8 mouse cellular contexts compared by ENCODE assay signal in genomic region chr1:192752659-192753601, GRCm38 (mm10). TPM values are rescaled to one million over a fixed set of nuclear protein-coding genes. Genes with fewer than 3 reads are reported as not detected.
DNase-seq lines count a peak whose midpoint lies in the region; ATAC-seq and TF ChIP-seq lines count a peak whose summit lies in the region.

No protein-coding gene starts in this region.

- TF ChIP-seq CTCF in cerebellum, adult 2 months (IDR thresholded peaks at IDR 0.05; ENCODE audit: borderline replicate concordance, insufficient read depth, low read depth, low read length), result no peak

- H3K4me2 ChIP-seq in limb, embryonic 12.5 days, result peak overlapping the region; percentile 28
- no peak overlapping the region for H3K4me2 ChIP-seq in midbrain, embryonic 16.5 days (ENCODE audit: low read length)

- no peaks in the 10 kb centered on the region for H3K27me3 ChIP-seq in limb, embryonic 12.5 days
- no peaks in the 10 kb centered on the region for H3K27me3 ChIP-seq in midbrain, embryonic 16.5 days (ENCODE audit: control insufficient read depth, insufficient read depth, low read depth, low read length)
- no peaks in the 10 kb centered on the region for H3K27me3 ChIP-seq in cerebellum, adult 2 months (ENCODE audit: control insufficient read depth, insufficient read depth, low read length)

- H3K9me3 ChIP-seq in limb, embryonic 12.5 days, result no peaks in the 10 kb centered on the region
- no peaks in the 10 kb centered on the region for H3K9me3 ChIP-seq in midbrain, embryonic 16.5 days (replicated peaks; ENCODE audit: control insufficient read depth, low read length, poor library complexity, severe bottlenecking)

- DNase-seq in CD4-positive helper T cell, adult 2 months (ENCODE audit: low read depth, low spot score), result peak; percentile 15
- peak; percentile 83 to 96 for DNase-seq in adrenal gland, adult (ENCODE audit: inconsistent age in 2 of 2, low spot score in 1 of 2)
- peak; percentile 32 to 41 for DNase-seq in heart, postnatal 10 days
- DNase-seq in layer of hippocampus, postnatal 10 days (ENCODE audit: low spot score in 2 of 2), result no peak
- DNase-seq in cerebellum, adult 11 months, result no peak
- no peak for DNase-seq in cerebellum, adult 2 months

- no peak for TF ChIP-seq POLR2A in cerebellum, adult 2 months (IDR thresholded peaks at IDR 0.05; ENCODE audit: borderline replicate concordance, insufficient read depth, low read length)

- H3K27ac ChIP-seq in limb, embryonic 12.5 days, result peak overlapping the region; percentile 68
- H3K27ac ChIP-seq in midbrain, embryonic 16.5 days (ENCODE audit: low read length), result no peak overlapping the region
- H3K27ac ChIP-seq in cerebellum, adult 2 months (ENCODE audit: insufficient read depth, low read length), result no peak overlapping the region

- WGBS in limb, embryonic 12.5 days, result 24% methylated on average over 8 of the region's 8 CpGs
- 28% methylated on average over 8 of the region's 8 CpGs for WGBS in midbrain, embryonic 16.5 days
- WGBS in cerebellum, adult 2 months, result 55% methylated on average over 8 of the region's 8 CpGs

- peaks cover 24% of the 10 kb centered on the region for H3K4me1 ChIP-seq in limb, embryonic 12.5 days (replicated peaks)
- H3K4me1 ChIP-seq in midbrain, embryonic 16.5 days (ENCODE audit: control insufficient read depth, insufficient read depth, low read length), result peaks cover 7% of the 10 kb centered on the region; the same call in 1 of the 2 replicates
- H3K4me1 ChIP-seq in cerebellum, adult 2 months (ENCODE audit: control insufficient read depth, insufficient read depth, low read length), result no peaks in the 10 kb centered on the region

- intact Hi-C loops in heart, postnatal 10 days (cut with DNase I), result no loop called here

- H3K4me3 ChIP-seq in limb, embryonic 12.5 days (replicated peaks), result no peak overlapping the region
- no peak overlapping the region for H3K4me3 ChIP-seq in midbrain, embryonic 16.5 days (ENCODE audit: low read depth, low read length)
- no peak overlapping the region for H3K4me3 ChIP-seq in cerebellum, adult 2 months (replicated peaks; ENCODE audit: insufficient read depth, low read depth, low read length)

- no peaks in the 10 kb centered on the region for H3K36me3 ChIP-seq in limb, embryonic 12.5 days
- no peaks in the 10 kb centered on the region for H3K36me3 ChIP-seq in midbrain, embryonic 16.5 days (ENCODE audit: control insufficient read depth, insufficient read depth, low read length)

- peak; percentile 60; the same call in 1 of the 2 replicates for ATAC-seq in limb, embryonic 12.5 days (ENCODE audit: insufficient number of reproducible peaks, insufficient read depth, low FRiP score, low TSS enrichment, low read depth)
- ATAC-seq in midbrain, embryonic 16.5 days, result no peak

- no peak overlapping the region for H3K9ac ChIP-seq in limb, embryonic 12.5 days (replicated peaks)
- H3K9ac ChIP-seq in midbrain, embryonic 16.5 days (ENCODE audit: low read depth, low read length), result peak overlapping the region; percentile 16; the same call in 1 of the 2 replicates

RNA-seq across cellular contexts. Expression of gene Hhat, which starts 18.1 kb away (rescaled TPM):
- total RNA-seq in heart, postnatal 10 days (2021), result 1 to 10 TPM; 3.6 to 4.0 TPM
- 10.8 and 12.0 TPM in 2 replicates for polyA plus RNA-seq in limb, embryonic 12.5 days (2016; fragmentation: Nextera tagmentation; extraction: Ambion mirVana)
- polyA plus RNA-seq in midbrain, embryonic 16.5 days (2015; fragmentation: Nextera tagmentation; extraction: Ambion mirVana), result 3.3 and 3.4 TPM in 2 replicates
- total RNA-seq in layer of hippocampus, postnatal 10 days (2021), result 1 to 10 TPM; 2.0 to 2.8 TPM
- polyA plus RNA-seq in cerebellum, adult 2 months (2012; rRNA removed), result 1.9 and 2.1 TPM in 2 replicates

Comparison
In these comparisons a context has a peak if more than half of its experiments do, and no peak if none do; other contexts are left out.
1. DNase-seq: peak in CD4-positive helper T cell, adult 2 months (single experiment), adrenal gland, adult (2 of 2) and heart, postnatal 10 days (2 of 2); none in layer of hippocampus, postnatal 10 days (0 of 2), cerebellum, adult 11 months (single experiment) and cerebellum, adult 2 months (0 of 2).